Mouse (Mus musculus): ENCODE data around the gene Osbpl5. TPM values are rescaled to one million over a fixed set of nuclear protein-coding genes. Genes with fewer than 3 reads are reported as not detected.

The Osbpl5 gene
- 36.6 TPM for total RNA-seq (2023)

GRCm38 (mm10) chr7:143756125-143757026 is at the start of gene Osbpl5:
Gene Osbpl5 (minus strand): TSS chr7:143756985.

DNA sequence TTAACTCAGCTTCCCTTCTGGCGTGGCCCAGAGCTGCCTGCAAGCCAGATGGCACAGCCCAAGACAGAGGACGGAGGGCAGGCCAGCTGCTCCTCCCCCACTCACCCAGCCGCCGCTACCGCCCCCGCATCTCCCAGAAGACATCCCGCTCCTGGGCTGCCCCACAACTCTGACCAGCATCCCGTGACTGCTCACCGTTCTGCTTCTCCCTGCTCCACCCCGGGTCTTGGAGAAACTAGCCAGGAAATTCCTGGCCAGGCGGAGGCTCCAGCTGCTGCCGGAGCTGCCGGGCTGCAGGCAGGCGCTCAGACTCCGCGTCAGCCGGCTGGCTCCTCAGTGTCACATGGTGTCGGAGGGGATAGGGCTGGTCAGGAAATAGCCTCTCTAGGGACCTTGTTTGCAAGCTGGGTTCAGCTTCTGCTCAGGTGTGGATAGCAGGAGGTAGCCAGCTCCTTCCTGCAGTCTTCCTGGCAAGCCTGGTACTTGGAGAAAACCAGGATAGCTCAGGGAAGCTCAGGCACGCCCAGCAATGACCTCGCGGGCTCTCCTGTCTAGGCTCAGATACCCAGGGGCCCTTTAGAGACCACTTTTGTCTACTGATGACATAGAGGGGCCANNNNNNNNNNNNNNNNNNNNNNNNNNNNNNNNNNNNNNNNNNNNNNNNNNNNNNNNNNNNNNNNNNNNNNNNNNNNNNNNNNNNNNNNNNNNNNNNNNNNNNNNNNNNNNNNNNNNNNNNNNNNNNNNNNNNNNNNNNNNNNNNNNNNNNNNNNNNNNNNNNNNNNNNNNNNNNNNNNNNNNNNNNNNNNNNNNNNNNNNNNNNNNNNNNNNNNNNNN is 27.4 kb upstream of the Osbpl5 start, which contains the start of gene Mrgpre:
Gene Mrgpre (minus strand): TSS at position 505 of the 834 bp plus-strand sequence.

GRCm38 (mm10) chr7:143766893-143767292 is 10.1 kb upstream of the Osbpl5 start, which contains the start of gene Mrgprg:
Gene Mrgprg (minus strand): TSS chr7:143766993.

GRCm38 (mm10) chr7:143685359-143686067 is 71.3 kb downstream of the Osbpl5 start, which contains the start of gene Tnfrsf23:
Gene Tnfrsf23 (minus strand): TSS chr7:143685872.

DNA sequence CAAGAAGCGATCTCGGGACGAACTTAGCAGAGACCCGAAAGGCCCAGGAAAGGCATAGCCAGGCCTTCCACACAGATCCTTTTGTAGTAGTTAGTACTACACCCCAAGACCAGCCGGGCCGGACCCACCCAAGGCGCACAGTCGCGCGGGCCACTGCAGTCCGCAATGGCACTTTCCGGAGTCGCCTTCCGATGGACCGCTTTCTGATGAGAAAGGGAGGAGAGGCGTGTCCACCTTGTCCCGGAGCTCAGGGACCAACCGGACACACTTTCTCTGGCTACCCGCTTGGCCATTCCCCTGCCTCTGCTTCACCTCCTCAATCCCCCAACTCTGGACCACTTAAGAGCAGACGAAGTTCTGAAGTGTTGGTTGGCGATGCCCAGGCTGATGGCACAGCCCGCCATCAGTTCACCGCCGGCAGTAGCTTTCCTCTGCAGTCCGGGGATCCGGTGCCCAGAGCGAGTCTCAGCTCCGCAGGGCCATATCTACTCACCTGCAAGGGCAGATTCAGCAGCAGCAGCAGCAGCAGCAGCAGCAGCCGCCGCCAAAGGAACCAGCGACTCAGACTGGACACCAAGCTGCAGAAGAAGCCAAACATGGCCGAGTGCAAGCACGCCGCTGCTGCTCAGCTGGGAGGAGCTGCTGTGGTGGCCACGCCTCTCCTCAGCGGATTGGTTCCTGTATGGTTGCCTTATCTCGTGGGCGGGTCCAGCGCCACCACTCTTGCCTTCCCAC is 107.6 kb downstream of the Osbpl5 start, which contains the start of gene Tnfrsf22:
Gene Tnfrsf22 (minus strand): TSS at position 628 of the 735 bp plus-strand sequence.

Other genes starting within 250 kb of the Osbpl5 start
- gene Nap1l4, start 207.9 kb downstream of the Osbpl5 start, total RNA-seq (2023) = 209 TPM
- gene Cars, start 156.9 kb downstream of the Osbpl5 start, total RNA-seq (2023) = 58.8 TPM
- 43.1 TPM for gene Tnfrsf26, start 128.3 kb downstream of the Osbpl5 start, total RNA-seq (2023)
- 23.6 TPM for gene Tnfrsf22, start 107.3 kb downstream of the Osbpl5 start, total RNA-seq (2023)
- gene Tnfrsf23, start 71.1 kb downstream of the Osbpl5 start, total RNA-seq (2023) = 2.3 TPM
- gene Mrgprg, start 10.0 kb upstream of the Osbpl5 start, total RNA-seq (2023) = not detected
- 1.0 TPM for gene Mrgpre, start 27.5 kb upstream of the Osbpl5 start, total RNA-seq (2023)
- gene Nadsyn1, start 65.9 kb upstream of the Osbpl5 start, total RNA-seq (2023) = 13.2 TPM
- gene Dhcr7, start 66.2 kb upstream of the Osbpl5 start, total RNA-seq (2023) = 20.1 TPM
- not detected for gene Gm498, start 109.9 kb upstream of the Osbpl5 start, total RNA-seq (2023)
- gene Shank2, start 244.9 kb upstream of the Osbpl5 start, total RNA-seq (2023) = not detected